Mouse (Mus musculus): ENCODE results near the gene Ubash3b. TPM values are rescaled to one million over a fixed set of nuclear protein-coding genes. Genes with fewer than 3 reads are reported as not detected.

Ubash3b gene
- total RNA-seq, 4 experiments from 2014 or later = 19.9 to 23.9 (median 21.7) TPM

- peak in 1 of 2 experiments; percentile 48 for DNase-seq (ENCODE audit: low spot score in 2 of 2)
Observed at GRCm38 (mm10) chr9:41136691-41137467, 24.6 kb downstream of the Ubash3b start.

- no peak for DNase-seq (ENCODE audit: low spot score in 2 of 2)
Observed at GRCm38 (mm10) chr9:41136273-41136672, 25.2 kb downstream of the Ubash3b start.

GRCm38 (mm10) chr9:41134907-41135306 is 26.6 kb downstream of the Ubash3b start:
- DNase-seq (ENCODE audit: low spot score in 2 of 2) = no peak

- no peak for DNase-seq (ENCODE audit: low spot score in 2 of 2)
Observed at GRCm38 (mm10) chr9:41130563-41130962, 30.9 kb downstream of the Ubash3b start.

GRCm38 (mm10) chr9:41129802-41130480 is 31.6 kb downstream of the Ubash3b start:
- DNase-seq (ENCODE audit: low spot score in 2 of 2) = no peak

GRCm38 (mm10) chr9:41129273-41129672 is 32.2 kb downstream of the Ubash3b start:
- DNase-seq (ENCODE audit: low spot score in 2 of 2) = no peak

- DNase-seq (ENCODE audit: low spot score in 2 of 2) = no peak
Observed at GRCm38 (mm10) chr9:41126723-41127122, 34.8 kb downstream of the Ubash3b start.

- DNase-seq (ENCODE audit: low spot score in 2 of 2) = no peak
Observed at GRCm38 (mm10) chr9:41124305-41124704, 37.2 kb downstream of the Ubash3b start.

- no peak for DNase-seq (ENCODE audit: low spot score in 2 of 2)
Observed at GRCm38 (mm10) chr9:41122390-41123110, 38.9 kb downstream of the Ubash3b start.

- no peak for DNase-seq (ENCODE audit: low spot score in 2 of 2)
Observed at GRCm38 (mm10) chr9:41121701-41122354, 39.7 kb downstream of the Ubash3b start.

GRCm38 (mm10) chr9:41119958-41120357 is 41.5 kb downstream of the Ubash3b start:
- DNase-seq (ENCODE audit: low spot score in 2 of 2) = no peak

- DNase-seq (ENCODE audit: low spot score in 2 of 2) = no peak
Observed at GRCm38 (mm10) chr9:41118065-41118464, 43.4 kb downstream of the Ubash3b start.

- no peak for DNase-seq (ENCODE audit: low spot score in 2 of 2)
Observed at GRCm38 (mm10) chr9:41116126-41116525, 45.4 kb downstream of the Ubash3b start.

- DNase-seq (ENCODE audit: low spot score in 2 of 2) = no peak
Observed at GRCm38 (mm10) chr9:41114367-41114766, 47.1 kb downstream of the Ubash3b start.

GRCm38 (mm10) chr9:41109749-41110148 is 51.7 kb downstream of the Ubash3b start:
- DNase-seq (ENCODE audit: low spot score in 2 of 2) = no peak

GRCm38 (mm10) chr9:41108324-41109180 is 52.9 kb downstream of the Ubash3b start:
- peak in 1 of 2 experiments; percentile 68 for DNase-seq (ENCODE audit: low spot score in 2 of 2)

GRCm38 (mm10) chr9:41105201-41105643 is 56.3 kb downstream of the Ubash3b start:
- DNase-seq (ENCODE audit: low spot score in 2 of 2) = no peak

- DNase-seq (ENCODE audit: low spot score in 2 of 2) = no peak
Observed at GRCm38 (mm10) chr9:41103722-41104121, 57.8 kb downstream of the Ubash3b start.

GRCm38 (mm10) chr9:41102613-41103012 is 58.9 kb downstream of the Ubash3b start:
- DNase-seq (ENCODE audit: low spot score in 2 of 2) = no peak

GRCm38 (mm10) chr9:41099897-41100296 is 61.6 kb downstream of the Ubash3b start:
- no peak for DNase-seq (ENCODE audit: low spot score in 2 of 2)
